Mouse (Mus musculus): ENCODE measurements around the gene Mink1. TPM values are rescaled to one million over a fixed set of nuclear protein-coding genes. Genes with fewer than 3 reads are reported as not detected.
"Not testable (repeated sequence)": the region's sequence is repeated elsewhere in the genome, so short reads cannot be mapped to it uniquely, and the experiment has no call there.

Gene Mink1
- total RNA-seq, 4 experiments from 2014 or later: 50.6 to 90.5 (median 71.2) TPM

DNA sequence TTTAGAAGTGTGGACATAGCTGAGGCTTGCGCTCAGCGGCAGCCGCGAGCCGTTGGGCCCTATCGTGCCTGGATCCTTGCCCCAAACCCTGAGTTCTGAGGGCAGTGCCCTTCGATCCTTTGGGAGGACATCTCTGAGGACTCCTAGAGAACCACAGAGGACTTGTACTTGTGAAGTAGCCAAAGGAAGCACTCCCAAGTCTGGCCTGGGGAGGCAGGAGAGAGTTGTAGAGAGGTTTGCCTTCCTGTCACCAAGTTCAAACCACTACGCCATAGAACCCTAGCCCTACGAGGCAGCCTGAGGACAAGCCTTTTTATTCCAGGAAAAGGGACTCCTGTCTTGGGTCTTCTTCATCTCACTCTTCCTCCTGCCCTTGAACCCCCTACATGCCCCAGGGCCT lies 5.1 kb upstream of the Mink1 start:
- no peak for DNase-seq

GRCm38 (mm10) chr11:70561937-70562286 lies 769 bp upstream of the Mink1 start:
- DNase-seq: no peak

- DNase-seq: no peak
Measured at GRCm38 (mm10) chr11:70562995-70563469, 351 bp downstream of the Mink1 start.

GRCm38 (mm10) chr11:70563470-70564275 lies 992 bp downstream of the Mink1 start:
- DNase-seq: no peak

- no peak for DNase-seq
Measured at GRCm38 (mm10) chr11:70564276-70564873, 1.7 kb downstream of the Mink1 start.

- no peak for DNase-seq
Measured at GRCm38 (mm10) chr11:70566586-70566985, 3.9 kb downstream of the Mink1 start.

DNA sequence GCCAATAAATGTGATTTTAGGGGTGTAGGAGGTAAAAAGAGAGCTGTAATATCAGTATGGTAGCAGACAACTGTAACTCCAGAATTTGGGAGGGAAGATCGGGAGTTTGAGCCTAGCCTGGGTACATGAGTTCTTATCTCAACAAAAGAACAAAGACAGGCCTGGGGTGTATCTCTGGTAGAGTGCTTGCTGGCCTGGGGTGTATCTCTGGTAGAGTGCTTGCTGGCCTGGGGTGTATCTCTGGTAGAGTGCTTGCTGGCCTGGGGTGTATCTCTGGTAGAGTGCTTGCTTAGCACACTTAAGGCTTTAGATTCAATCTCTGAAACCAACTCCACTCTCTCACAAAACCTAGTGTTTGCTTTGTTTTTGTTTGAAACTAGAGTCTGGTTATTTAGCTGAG lies 7.9 kb downstream of the Mink1 start:
- not testable (repeated sequence) for DNase-seq

DNA sequence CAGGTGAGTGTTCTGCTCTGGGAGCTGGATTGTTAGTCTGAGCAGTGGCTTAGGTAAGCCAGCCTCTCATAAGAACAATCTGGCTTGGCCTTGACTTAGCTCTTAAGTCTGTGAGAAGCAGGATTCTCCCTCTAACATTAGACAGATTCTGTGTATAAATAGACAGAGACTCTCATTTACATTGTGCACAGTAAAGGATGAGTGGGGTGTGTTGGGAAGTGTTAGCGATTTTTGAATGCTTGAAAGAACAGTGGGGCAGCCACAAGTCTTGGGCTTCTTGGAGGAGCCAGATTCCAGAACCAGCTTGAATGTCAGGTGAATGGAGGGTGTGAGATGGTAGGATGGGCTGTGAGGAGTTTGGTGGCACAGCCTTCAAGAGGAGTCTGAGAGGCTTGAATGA lies 9.0 kb downstream of the Mink1 start:
- no peak for DNase-seq

DNA sequence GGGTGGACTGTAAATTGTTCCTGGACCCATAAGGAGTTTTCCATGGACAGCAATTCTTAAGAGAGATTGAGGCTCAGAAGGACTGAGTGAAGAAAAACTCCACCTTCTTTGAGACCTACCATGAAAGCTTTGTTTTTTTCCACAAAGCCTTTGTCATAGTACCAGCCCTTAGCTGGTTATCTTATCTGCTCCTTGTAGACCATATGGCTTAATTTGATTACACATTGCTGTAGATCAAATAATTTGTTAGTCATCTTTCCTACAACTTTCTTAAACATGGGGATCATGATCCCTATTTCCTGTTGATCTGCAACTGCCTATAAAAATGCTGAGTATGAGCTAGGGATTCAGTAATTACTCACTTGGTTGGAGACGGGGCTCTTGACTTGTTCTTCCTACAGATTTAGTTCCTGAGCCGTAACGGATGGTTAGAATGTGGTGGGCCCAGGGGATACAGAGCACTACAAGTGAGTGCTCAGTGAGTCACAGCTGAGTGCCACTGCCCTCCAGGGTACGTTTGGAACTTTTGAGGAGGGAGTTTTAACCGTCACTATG lies 9.7 kb downstream of the Mink1 start:
- no peak for DNase-seq

- DNase-seq: no peak
Measured at GRCm38 (mm10) chr11:70573872-70574271, 11.2 kb downstream of the Mink1 start.

GRCm38 (mm10) chr11:70577201-70577600 lies 14.5 kb downstream of the Mink1 start:
- DNase-seq: no peak

- DNase-seq: no peak
Measured at GRCm38 (mm10) chr11:70578962-70579361, 16.3 kb downstream of the Mink1 start.

- DNase-seq: no peak
Measured at GRCm38 (mm10) chr11:70579710-70580357, 17.2 kb downstream of the Mink1 start.

DNA sequence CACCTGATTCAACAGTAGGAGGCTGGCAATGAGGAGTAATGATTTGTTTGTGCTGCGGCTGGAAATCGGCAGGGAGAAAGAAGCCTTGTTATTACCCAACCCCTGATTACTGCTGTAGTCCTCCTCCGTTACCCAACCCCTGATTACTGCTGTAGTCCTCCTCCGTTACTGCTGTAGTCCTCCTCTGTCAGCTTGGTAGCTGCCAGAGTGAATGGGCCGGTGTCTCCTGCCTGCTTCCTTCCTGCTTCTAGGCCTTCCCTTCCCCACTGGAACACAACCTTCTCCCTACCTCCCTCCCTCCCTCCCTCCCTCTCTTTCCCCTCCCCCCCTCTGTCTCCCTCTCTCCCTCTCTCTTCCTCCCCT lies 17.7 kb downstream of the Mink1 start:
- DNase-seq: no peak

GRCm38 (mm10) chr11:70580921-70581320 lies 18.2 kb downstream of the Mink1 start:
- no peak for DNase-seq

- no peak for DNase-seq
Measured at GRCm38 (mm10) chr11:70582196-70582595, 19.5 kb downstream of the Mink1 start.

DNA sequence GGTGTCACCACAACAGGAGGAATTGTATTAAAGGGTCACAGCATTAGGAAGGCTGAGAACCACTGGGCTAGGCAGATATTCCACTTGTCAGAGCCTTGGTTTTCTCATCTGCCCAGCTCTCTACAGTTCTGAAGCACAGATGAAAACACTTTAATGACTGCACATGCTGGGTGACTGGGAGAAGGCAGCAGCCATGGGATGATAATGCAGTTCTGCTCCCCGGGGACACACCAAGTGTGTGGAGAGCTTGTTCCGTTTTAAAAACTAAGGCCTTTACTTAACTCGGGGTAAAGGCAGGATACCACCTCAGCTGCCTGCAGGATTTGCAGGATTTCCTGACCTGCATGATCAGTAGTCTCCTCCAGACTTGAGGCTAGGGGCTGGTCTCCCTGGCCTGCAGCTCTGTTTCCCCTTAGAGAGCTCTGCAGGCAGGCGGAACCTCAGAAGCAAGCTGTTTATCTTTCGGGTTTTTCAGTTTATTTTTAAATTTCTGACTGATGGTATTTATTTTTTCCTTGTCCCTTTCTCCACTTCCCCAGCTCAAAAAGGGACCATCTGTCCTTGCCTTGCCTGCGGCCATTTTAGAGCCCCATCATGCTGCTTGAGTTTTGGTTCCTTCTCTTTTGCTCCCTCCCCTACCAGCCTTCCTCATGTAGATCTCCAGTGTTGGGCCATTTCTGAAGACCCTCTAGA lies 20.5 kb downstream of the Mink1 start:
- DNase-seq: no peak

DNA sequence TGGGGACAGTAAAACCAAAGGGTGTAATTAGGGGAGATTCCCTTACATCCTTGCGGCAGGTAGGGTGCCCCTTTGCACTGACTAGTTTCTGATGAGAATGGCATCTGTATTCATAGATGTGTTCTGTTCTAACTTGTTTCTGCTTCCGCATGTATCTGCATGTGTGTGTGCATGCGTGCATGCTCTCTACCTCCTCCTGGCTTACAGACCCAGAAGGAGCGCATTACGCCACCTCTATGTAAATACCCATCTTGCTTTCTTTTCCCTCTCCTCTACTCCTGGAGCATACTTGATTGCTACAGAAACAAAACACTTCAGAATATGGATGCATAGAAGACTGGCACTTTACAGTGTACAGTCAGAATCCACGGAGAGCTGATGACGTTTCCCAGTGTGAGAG lies 21.1 kb downstream of the Mink1 start:
- no peak for DNase-seq

DNA sequence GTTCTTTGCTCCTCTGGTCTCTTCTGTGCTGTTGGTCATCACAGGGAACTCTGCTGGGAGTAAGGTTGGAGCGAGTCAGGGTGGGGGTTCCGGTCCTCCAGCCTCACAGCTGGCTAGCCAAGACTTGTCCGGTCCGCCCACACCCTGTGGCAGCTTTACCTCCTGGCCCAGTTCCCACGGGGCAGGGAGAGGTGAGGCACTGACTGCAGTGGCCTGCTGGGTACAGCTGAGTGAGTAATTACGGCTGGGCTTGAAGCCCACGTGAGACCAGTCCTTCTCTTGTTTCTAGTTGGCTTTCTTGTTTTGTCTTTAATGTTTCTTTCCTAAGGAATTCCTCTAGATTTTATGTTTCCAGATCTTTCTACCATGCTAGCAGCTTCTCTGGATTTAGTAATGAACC lies 22.8 kb downstream of the Mink1 start:
- no peak for DNase-seq

DNA sequence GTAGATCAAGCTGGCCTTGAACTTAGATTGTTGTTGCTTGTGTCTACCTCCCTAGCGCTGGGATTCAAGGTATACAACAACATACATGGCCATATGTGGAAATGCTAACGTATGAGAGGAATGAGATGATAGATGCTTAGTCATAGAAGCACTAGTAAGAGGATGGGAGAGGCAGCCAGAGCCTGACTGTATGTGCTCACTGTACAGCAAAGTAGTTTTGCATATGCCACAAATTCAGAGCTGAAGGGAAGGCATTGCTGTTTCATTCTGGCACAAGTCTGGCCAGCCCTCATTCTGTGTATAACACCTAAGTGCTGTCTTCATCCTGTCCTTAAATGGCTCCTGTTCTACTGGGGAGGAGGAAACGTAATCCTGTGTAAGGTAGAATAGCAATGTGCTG lies 23.6 kb downstream of the Mink1 start:
- DNase-seq: no peak

GRCm38 (mm10) chr11:70586954-70587353 lies 24.3 kb downstream of the Mink1 start:
- DNase-seq: no peak

DNA sequence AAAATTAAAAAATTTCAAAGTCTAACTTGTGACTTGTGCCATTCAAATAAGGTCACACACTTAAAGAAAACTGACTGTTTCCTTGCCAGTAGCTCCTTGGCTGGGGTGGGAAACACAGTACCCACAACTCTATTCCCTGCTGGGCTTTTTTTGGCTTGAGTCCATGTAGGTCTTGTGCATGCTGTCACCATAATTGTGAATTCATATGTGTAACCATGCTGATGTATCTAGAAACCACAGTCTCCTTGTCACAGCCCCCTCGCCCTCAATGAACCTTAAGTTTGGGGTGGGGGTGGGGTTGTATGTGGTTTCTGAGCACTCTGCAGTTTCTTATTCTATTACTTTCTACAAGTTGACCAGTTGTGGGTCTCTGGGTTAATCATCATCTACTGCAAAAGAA lies 29.1 kb downstream of the Mink1 start:
- DNase-seq: no peak

Measured in adrenal gland, adult 8-10 months (tissue).